Mouse (Mus musculus) forebrain, postnatal 0 days (tissue): ENCODE results near the gene Trmt112. TPM values are rescaled to one million over a fixed set of nuclear protein-coding genes. Genes with fewer than 3 reads are reported as not detected.
A peak's percentile ranks its signal among the peaks of the same experiment; 100 is the strongest.

Experiments used
- ATAC-seq: fragments of 200-750 bp; cut with Nextera tagmentation; 2 replicates; pipeline ENCODE4 v1.8.0; 2017; ENCODE audit warnings: mild to moderate bottlenecking, moderate library complexity
- DNase-seq: peaks from one replicate; pipeline ENCODE4 v3.0.0-alpha.2; 2015
- H3K27ac ChIP-seq: fragments of 300-500 bp; sonication (generic); 2 replicates; pipeline ENCODE4 v1.5.1; 2014; ENCODE audit warnings: low read depth, mild to moderate bottlenecking, antibody characterized with exemption, low read length, moderate library complexity, mixed read lengths
- H3K27me3 ChIP-seq: fragments of 300-500 bp; sonication (generic); 2 replicates; pipeline ENCODE4 v1.6.1; 2014; ENCODE audit warnings: mild to moderate bottlenecking, low read length, mixed read lengths; ENCODE audit not compliant: insufficient read depth
- H3K36me3 ChIP-seq: fragments of 300-500 bp; sonication (generic); 2 replicates; pipeline ENCODE4 v1.6.1; 2014; ENCODE audit warnings: mild to moderate bottlenecking, moderate library complexity; ENCODE audit not compliant: insufficient read depth
- H3K4me1 ChIP-seq: fragments of 300-500 bp; sonication (generic); 2 replicates; pipeline ENCODE4 v1.6.1; 2014; ENCODE audit warnings: antibody characterized with exemption; ENCODE audit not compliant: insufficient read depth
- H3K4me2 ChIP-seq: fragments of 300-500 bp; sonication (generic); 2 replicates; pipeline ENCODE4 v1.6.1; 2014; ENCODE audit warnings: low read depth, mild to moderate bottlenecking, moderate library complexity
- H3K4me3 ChIP-seq: fragments of 300-500 bp; sonication (generic); 2 replicates; pipeline ENCODE4 v1.5.1; 2014; ENCODE audit warnings: low read depth, low read length, mixed read lengths
- H3K9ac ChIP-seq: fragments of 300-500 bp; sonication (generic); 2 replicates; pipeline ENCODE4 v1.6.1; 2014; ENCODE audit warnings: mild to moderate bottlenecking
- H3K9me3 ChIP-seq: fragments of 300-500 bp; sonication (generic); 2 replicates; pipeline ENCODE4 v1.6.1; 2016; ENCODE audit warnings: low read length
- CTCF ChIP-seq: sonication (generic); IDR thresholded peaks from 2 replicates; pipeline ENCODE4 v1.5.1; 2016; ENCODE audit warnings: antibody characterized with exemption, control low read depth, low read depth
- WGBS: fragments of 180-500 bp; shearing (Covaris S2); extraction: QIAGEN DNeasy Blood & Tissue Kit; methylation state at CpG from one replicate; pipeline ENCODE4 v1.1.7; 2014; 5-methylcytosine and 5-hydroxymethylcytosine counted together
- polyA plus RNA-seq: library from polyadenylated mRNA; unstranded; fragments of >200 nt; fragmentation: Nextera tagmentation; extraction: Ambion mirVana; gene quantifications from 2 replicates; pipeline ENCODE4 v1.2.1, GENCODE M21; 2015
- total RNA-seq: library from RNA; depleted of rRNA; stranded (reverse); fragments of >200 nt; gene quantifications from 2 replicates; pipeline ENCODE4 v1.2.3, GENCODE M21; 2014

Gene Trmt112
- total and polyA plus RNA-seq, 2 experiments from 2014 or later, result 52.3 to 102 TPM

DNA sequence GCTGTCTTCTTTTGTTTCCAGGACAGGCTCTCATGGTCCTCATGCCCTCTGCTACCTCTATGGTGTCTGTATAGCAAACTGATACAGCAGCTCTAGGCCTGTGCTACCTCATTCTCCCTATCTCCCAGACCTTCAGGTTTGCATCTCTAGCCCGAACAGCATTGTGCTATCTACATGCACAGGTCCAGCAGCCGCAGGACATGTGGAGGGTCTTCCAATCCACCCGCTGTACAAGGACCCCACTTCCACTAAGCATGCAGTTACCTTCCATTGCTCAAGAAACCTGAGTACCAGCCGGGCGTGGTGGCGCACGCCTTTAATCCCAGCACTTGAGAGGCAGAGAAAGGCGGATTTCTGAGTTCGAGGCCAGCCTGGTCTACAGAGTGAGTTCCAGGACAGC lies 5.0 kb downstream of the Trmt112 start:
- H3K9me3 ChIP-seq, result no peaks in the 10 kb centered on the region
- no peak overlapping the region for H3K4me2 ChIP-seq
- peaks cover 42% of the 10 kb centered on the region for H3K36me3 ChIP-seq
- no peak overlapping the region for H3K9ac ChIP-seq
- DNase-seq (no peak), ATAC-seq (no peak)
- no peaks in the 10 kb centered on the region for H3K27me3 ChIP-seq
- no peaks in the 10 kb centered on the region for H3K4me1 ChIP-seq
- TF ChIP-seq CTCF, result no peak
- no peak overlapping the region for H3K27ac ChIP-seq
- 91% methylated on average over 9 of the region's 9 CpGs for WGBS
- no peak overlapping the region for H3K4me3 ChIP-seq

GRCm38 (mm10) chr19:6915276-6915675 lies 5.8 kb downstream of the Trmt112 start:
- Histone ChIP-seq H3K27ac (no peak overlapping the region), H3K27me3 (no peaks in the 10 kb centered on the region), H3K36me3 (peaks cover 42% of the 10 kb centered on the region), H3K4me3 (no peak overlapping the region), H3K4me2 (no peak overlapping the region), H3K9me3 (no peaks in the 10 kb centered on the region), H3K9ac (no peak overlapping the region), H3K4me1 (peaks cover 3% of the 10 kb centered on the region)
- WGBS, result 91% methylated on average over 4 of the region's 4 CpGs
- ATAC-seq (no peak), DNase-seq (no peak)
- no peak for TF ChIP-seq CTCF

- 87% methylated on average over 4 of the region's 4 CpGs for WGBS
- H3K27me3 ChIP-seq, result no peaks in the 10 kb centered on the region
- ATAC-seq, result no peak
These were observed 7.0 kb downstream of the Trmt112 start for GRCm38 (mm10) chr19:6916496-6916895.

DNA sequence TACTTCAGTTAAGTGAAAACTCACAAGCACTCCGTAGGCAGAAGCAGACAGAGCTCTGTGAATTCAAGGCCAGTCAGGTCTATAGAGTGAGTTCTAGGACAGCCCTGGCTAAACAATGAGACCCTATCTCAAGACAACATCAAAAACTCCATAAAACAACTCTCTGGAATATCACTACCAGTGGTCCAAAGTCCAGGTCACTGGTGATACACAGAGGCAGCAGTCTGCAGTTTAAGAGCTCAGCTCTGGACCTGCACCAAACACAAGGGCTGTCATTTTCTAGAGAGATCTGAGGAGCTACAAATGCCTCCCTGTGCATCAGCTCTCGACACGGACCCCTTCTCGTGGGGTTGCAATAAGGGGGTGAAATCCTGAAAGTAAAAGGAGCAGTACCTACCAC lies 8.8 kb downstream of the Trmt112 start:
- H3K27me3 ChIP-seq, result 0 out of 2 replicates have a peak, but pooled peaks cover 3% of the 10 kb centered on the region
- no peak overlapping the region for H3K4me2 ChIP-seq
- no peak overlapping the region for H3K9ac ChIP-seq
- peaks cover 18% of the 10 kb centered on the region for H3K36me3 ChIP-seq
- no peak overlapping the region for H3K27ac ChIP-seq
- H3K4me3 ChIP-seq, result no peak overlapping the region
- H3K4me1 ChIP-seq, result peaks cover 10% of the 10 kb centered on the region
- no peak for TF ChIP-seq CTCF
- H3K9me3 ChIP-seq, result no peaks in the 10 kb centered on the region
- DNase-seq (no peak), ATAC-seq (no peak)
- WGBS, result 91% methylated on average over 4 of the region's 4 CpGs

More at GRCm38 (mm10) chr19:6916496-6916895, 7.0 kb downstream of the Trmt112 start:
- no peak overlapping the region for H3K4me3 ChIP-seq
- no peak for TF ChIP-seq CTCF
- no peak overlapping the region for H3K4me2 ChIP-seq
- no peak overlapping the region for H3K27ac ChIP-seq
- peaks cover 10% of the 10 kb centered on the region for H3K4me1 ChIP-seq
- DNase-seq, result no peak
- H3K9ac ChIP-seq, result no peak overlapping the region
- no peaks in the 10 kb centered on the region for H3K9me3 ChIP-seq
- peaks cover 36% of the 10 kb centered on the region for H3K36me3 ChIP-seq

DNA sequence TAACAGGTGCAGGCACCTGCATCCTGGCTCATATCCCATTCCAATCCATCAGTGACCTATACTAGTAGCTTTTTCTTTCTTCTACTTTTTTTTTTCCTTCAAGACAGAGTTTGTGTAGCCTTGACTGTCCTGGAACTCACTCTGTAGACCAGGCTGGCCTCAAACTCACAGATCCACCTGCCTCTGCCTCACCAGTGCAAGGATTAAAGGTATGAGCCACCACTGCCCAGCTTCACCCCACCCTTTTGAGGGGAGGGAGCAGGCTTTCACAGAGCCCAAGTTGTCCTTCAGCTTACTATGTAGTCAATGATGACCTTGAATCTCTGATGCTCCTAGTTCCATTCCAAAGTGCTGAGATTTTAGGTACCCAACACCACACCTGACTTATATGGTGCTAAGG lies 9.9 kb downstream of the Trmt112 start:
- DNase-seq, result no peak
- Histone ChIP-seq H3K4me2 (no peak overlapping the region), H3K36me3 (peaks cover 8% of the 10 kb centered on the region), H3K9me3 (no peaks in the 10 kb centered on the region), H3K27me3 (peaks cover 12% of the 10 kb centered on the region; the same call in 1 of the 2 replicates), H3K4me1 (peaks cover 10% of the 10 kb centered on the region), H3K9ac (no peak overlapping the region), H3K27ac (no peak overlapping the region), H3K4me3 (no peak overlapping the region)
- no peak for ATAC-seq
- TF ChIP-seq CTCF, result no peak

- H3K4me1 ChIP-seq, result peaks cover 10% of the 10 kb centered on the region
- peak overlapping the region; percentile 88 for H3K4me2 ChIP-seq
- WGBS, result 49% methylated on average over 8 of the region's 8 CpGs
- ATAC-seq, result no peak
- DNase-seq, result no peak
- H3K27ac ChIP-seq, result no peak overlapping the region
- no peaks in the 10 kb centered on the region for H3K9me3 ChIP-seq
- peak overlapping the region; percentile 84 for H3K9ac ChIP-seq
- peak overlapping the region; percentile 98 for H3K4me3 ChIP-seq
- H3K27me3 ChIP-seq, result peaks cover 19% of the 10 kb centered on the region
- TF ChIP-seq CTCF, result no peak
- peaks cover 7% of the 10 kb centered on the region for H3K36me3 ChIP-seq
These were observed 10.6 kb downstream of the Trmt112 start for GRCm38 (mm10) chr19:6919876-6920740.
